Mouse (Mus musculus) bone marrow, adult 2 months (tissue): ENCODE measurements around the gene Tcf12.

Source experiments
- CTCF ChIP-seq: fragments of 200-500 bp; IDR thresholded peaks from 2 replicates; pipeline ENCODE4 v1.5.1; 2011; ENCODE audit warnings: low read length, control low read depth; ENCODE audit not compliant: control insufficient read depth, insufficient read depth
- POLR2A ChIP-seq: fragments of 200-500 bp; IDR thresholded peaks from 2 replicates; pipeline ENCODE4 v1.6.1; 2011; ENCODE audit warnings: low read depth, mild to moderate bottlenecking, control low read depth, low read length, borderline replicate concordance; ENCODE audit not compliant: control insufficient read depth

DNA sequence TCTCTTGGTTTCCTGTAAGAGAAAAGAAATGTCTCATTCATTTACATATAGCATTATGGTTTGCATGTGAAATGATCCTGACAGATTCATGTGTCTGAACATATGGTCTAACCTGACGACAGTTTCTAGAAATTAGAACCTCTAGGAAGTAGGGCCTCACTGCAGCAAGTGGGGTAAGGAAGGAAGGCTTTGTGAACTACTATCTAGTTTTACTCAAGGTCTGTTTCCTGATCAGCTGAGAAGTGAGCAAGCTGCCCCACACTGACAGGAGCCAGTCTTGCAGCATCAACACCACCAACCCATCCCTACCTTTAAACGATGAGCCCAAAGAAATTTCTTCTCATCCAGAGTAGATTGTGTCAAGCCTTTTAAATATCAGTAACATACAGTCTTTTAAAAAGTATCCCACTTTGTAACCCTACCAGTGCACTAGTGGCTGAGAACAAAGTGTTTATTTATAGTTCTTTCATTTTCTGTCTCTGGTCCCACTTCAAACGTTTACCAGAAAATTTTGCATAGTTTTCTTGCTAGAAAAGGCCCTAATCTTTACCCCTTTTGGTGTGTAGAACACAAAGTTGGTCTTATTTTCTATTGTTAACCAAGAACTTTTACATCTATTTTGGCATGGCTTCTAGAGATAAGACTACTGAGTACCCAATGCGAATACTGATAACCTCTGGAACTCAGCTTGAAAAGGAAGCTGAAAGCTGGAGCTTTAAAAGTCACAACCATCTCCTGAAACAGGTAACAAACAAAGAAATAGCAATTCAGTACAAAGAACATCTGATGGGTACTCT is 96.9 kb downstream of the Tcf12 start:
- TF ChIP-seq CTCF (no peak), POLR2A (no peak)
